Mouse (Mus musculus) gastrocnemius, adult 2 months (tissue): ENCODE measurements at regions not wholly inside any gene's neighbourhood (a gene's known extent, or its start where the extent isn't known, plus 50 kb on each side); places are given as distances from the start of the nearest gene placed in this dataset.
A peak's percentile ranks its signal among the peaks of the same experiment; 100 is the strongest.

Experiments
- DNase-seq: peaks from one replicate; pipeline ENCODE4 v3.0.0; 2022
- H3K27ac ChIP-seq: fragments of 200-600 bp; 2 replicates; pipeline ENCODE4 v1.8.1; 2022; ENCODE audit warnings: mild to moderate bottlenecking
- H3K4me3 ChIP-seq: fragments of 200-600 bp; 2 replicates; pipeline ENCODE4 v1.8.1; 2022; ENCODE audit warnings: mild to moderate bottlenecking, moderate library complexity
- CTCF ChIP-seq: fragments of 200-600 bp; IDR thresholded peaks from 2 replicates; pipeline ENCODE4 v1.8.1; 2022; ENCODE audit warnings: antibody characterized with exemption, mild to moderate bottlenecking, moderate library complexity
- intact Hi-C: fragments of 180-260 bp; cut with DNase I; formaldehyde crosslinking; loops from one replicate; pipeline ENCODE4 v1.15.1; 2025

- intact Hi-C loops = no loop called here
- Histone ChIP-seq H3K4me3 (no peak overlapping the region), H3K27ac (no peak overlapping the region)
- no peak for DNase-seq
- TF ChIP-seq CTCF = no peak
Observed at GRCm38 (mm10) chr11:37696981-37697380, 461.2 kb upstream of the Tenm2 start.

- H3K27ac ChIP-seq = no peak overlapping the region
- no peak overlapping the region for H3K4me3 ChIP-seq
- no peak for TF ChIP-seq CTCF
- intact Hi-C loops = no loop called here
- DNase-seq = no peak
Observed at GRCm38 (mm10) chr11:37678484-37679193, 442.9 kb upstream of the Tenm2 start.

GRCm38 (mm10) chr11:37671320-37671719, 435.6 kb upstream of the Tenm2 start:
- TF ChIP-seq CTCF = no peak
- intact Hi-C loops = no loop called here
- Histone ChIP-seq H3K4me3 (no peak overlapping the region), H3K27ac (no peak overlapping the region)
- no peak for DNase-seq

- intact Hi-C loops = no loop called here
- Histone ChIP-seq H3K4me3 (no peak overlapping the region), H3K27ac (no peak overlapping the region)
- DNase-seq = no peak
- TF ChIP-seq CTCF = no peak
Observed at GRCm38 (mm10) chr11:37666925-37667324, 431.2 kb upstream of the Tenm2 start.

- DNase-seq = no peak
- TF ChIP-seq CTCF = no peak
- intact Hi-C loops = no loop called here
- no peak overlapping the region for H3K27ac ChIP-seq
- H3K4me3 ChIP-seq = no peak overlapping the region
Observed at GRCm38 (mm10) chr11:37650095-37650494, 414.3 kb upstream of the Tenm2 start.

DNA sequence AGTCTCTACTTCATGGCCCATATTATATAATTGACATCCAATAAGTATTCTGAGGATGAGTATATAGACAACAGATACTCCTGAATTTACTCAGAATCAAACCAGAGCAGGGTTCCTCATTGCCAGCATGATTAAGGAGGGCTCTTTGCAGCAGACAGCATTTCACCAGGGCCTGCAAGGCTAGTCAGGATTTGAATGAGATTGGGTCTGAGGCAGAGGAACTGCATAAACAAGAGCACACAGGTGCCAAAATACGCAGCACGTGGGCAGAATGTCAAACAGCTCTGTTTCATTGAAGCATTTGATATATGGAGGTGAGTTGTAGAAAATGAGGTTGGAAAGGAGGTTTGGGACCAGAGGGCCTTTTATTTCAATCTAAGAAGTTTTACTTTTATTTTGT, 387.5 kb upstream of the Tenm2 start:
- Histone ChIP-seq H3K27ac (no peak overlapping the region), H3K4me3 (no peak overlapping the region)
- intact Hi-C loops = no loop called here
- no peak for TF ChIP-seq CTCF
- DNase-seq = no peak

GRCm38 (mm10) chr11:37600533-37600932, 364.8 kb upstream of the Tenm2 start:
- H3K27ac ChIP-seq = no peak overlapping the region
- intact Hi-C loops = no loop called here
- no peak for DNase-seq
- no peak for TF ChIP-seq CTCF
- no peak overlapping the region for H3K4me3 ChIP-seq

- no peak for DNase-seq
- Histone ChIP-seq H3K27ac (no peak overlapping the region), H3K4me3 (no peak overlapping the region)
- intact Hi-C loops = no loop called here
- no peak for TF ChIP-seq CTCF
Observed at GRCm38 (mm10) chr11:37582236-37582635, 346.5 kb upstream of the Tenm2 start.

DNA sequence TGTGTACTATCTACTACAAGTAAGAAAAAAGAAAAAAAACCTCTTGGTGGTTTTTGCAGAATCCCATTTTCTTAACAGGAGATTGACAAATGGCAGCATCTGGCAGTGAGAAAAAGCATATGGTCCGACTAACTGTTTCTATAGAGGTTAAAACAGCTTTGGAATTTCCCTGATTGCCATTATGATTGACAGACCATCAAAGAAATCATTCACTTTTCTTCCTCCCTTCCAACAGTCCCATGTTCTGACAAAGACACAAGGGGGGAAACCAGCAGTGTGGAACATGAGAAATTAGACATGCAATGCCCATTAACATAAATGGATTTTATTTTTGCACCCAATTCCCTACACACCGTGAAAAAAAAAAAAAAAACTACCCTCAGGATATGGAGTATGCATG, 297.9 kb upstream of the Tenm2 start:
- intact Hi-C loops = no loop called here
- Histone ChIP-seq H3K27ac (no peak overlapping the region), H3K4me3 (no peak overlapping the region)
- DNase-seq = no peak
- no peak for TF ChIP-seq CTCF

- peak; percentile 20 for DNase-seq
- H3K4me3 ChIP-seq = no peak overlapping the region
- no peak for TF ChIP-seq CTCF
- H3K27ac ChIP-seq = peak overlapping the region; percentile 38; the same call in 1 of the 2 replicates
- intact Hi-C loops = no loop called here
Observed at GRCm38 (mm10) chr11:37532476-37532875, 296.7 kb upstream of the Tenm2 start.

- H3K4me3 ChIP-seq = no peak overlapping the region
- TF ChIP-seq CTCF = no peak
- intact Hi-C loops = no loop called here
- no peak overlapping the region for H3K27ac ChIP-seq
- DNase-seq = no peak
Observed at GRCm38 (mm10) chr11:37498463-37499015, 262.8 kb upstream of the Tenm2 start.

DNA sequence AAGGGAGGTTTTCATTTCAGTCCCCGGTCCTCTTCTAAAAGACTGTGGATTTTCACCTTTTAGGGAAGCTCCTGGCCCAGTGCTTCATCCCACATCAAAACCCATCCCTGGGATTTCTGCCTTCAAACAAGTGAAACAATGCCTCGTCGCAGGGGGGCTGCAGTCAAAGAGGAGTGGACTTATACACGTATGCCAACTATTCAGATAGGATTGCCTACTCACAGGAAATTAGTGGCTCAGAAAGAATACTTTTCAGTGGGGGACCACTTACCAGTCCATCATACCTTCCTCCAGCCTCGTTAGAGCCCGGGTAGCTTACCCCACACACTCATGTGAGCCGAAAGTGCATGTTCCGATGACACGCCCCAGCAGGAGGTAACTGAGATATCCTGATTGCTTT, 262.1 kb upstream of the Tenm2 start:
- TF ChIP-seq CTCF = no peak
- intact Hi-C loops = no loop called here
- no peak for DNase-seq
- Histone ChIP-seq H3K27ac (no peak overlapping the region), H3K4me3 (no peak overlapping the region)

DNA sequence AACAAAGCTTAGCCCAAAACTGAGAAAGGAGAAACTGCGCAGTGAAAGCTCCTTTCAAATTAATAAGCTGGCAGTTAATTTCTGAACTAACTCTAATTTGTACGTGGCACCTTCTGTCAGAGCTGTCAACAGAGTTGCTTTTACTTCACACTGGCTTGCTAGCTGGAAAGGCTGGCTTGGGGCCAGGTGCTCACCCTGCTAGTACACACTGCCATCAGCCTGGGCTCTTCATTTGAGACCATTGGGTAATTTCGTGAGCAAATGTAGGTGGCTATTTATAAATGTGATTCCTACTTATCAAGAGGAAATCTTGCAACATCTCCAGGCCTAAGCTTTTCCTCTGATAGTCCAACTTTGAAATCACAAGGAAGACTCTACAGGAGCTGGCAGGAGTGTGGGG, 244.5 kb upstream of the Tenm2 start:
- intact Hi-C loops = no loop called here
- no peak for TF ChIP-seq CTCF
- Histone ChIP-seq H3K4me3 (no peak overlapping the region), H3K27ac (no peak overlapping the region)
- peak; percentile 19 for DNase-seq

DNA sequence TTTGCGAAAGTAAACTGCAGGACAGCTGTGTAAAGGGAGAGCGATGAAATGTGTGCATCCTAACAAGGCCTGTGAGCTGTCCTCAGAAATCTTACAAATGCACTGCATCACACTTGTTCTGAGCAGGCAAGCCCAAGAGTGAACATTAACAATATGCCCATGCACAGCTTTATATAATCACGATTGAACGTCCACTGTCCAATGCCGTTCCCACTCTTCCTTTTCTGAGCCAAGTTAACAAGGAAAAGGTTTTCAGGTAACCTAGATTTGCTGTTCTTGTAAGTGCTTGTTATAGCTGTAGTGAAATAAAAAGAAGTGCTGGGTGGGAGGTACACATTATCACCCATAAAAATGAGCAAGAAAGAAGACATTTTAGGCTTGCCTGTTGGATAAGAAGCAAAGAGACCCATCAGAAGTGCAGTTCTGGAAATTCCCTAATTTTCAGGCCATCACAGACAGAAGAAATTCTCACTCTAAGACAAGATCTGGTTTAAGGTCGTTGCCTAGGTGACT, 243.3 kb upstream of the Tenm2 start:
- intact Hi-C loops = no loop called here
- Histone ChIP-seq H3K27ac (no peak overlapping the region), H3K4me3 (no peak overlapping the region)
- no peak for TF ChIP-seq CTCF
- no peak for DNase-seq
